Mouse (Mus musculus) thymus, adult 18-20 months (tissue): Measurements from ENCODE around the gene Odc1.
A peak's percentile ranks its signal among the peaks of the same experiment; 100 is the strongest.

Experiments used
- DNase-seq, 2 experiments: peaks; one replicate each; pipeline ENCODE4 v3.0.0; 2022; ENCODE audit warnings: mixed read lengths in 2 of 2

The Odc1 gene

DNA sequence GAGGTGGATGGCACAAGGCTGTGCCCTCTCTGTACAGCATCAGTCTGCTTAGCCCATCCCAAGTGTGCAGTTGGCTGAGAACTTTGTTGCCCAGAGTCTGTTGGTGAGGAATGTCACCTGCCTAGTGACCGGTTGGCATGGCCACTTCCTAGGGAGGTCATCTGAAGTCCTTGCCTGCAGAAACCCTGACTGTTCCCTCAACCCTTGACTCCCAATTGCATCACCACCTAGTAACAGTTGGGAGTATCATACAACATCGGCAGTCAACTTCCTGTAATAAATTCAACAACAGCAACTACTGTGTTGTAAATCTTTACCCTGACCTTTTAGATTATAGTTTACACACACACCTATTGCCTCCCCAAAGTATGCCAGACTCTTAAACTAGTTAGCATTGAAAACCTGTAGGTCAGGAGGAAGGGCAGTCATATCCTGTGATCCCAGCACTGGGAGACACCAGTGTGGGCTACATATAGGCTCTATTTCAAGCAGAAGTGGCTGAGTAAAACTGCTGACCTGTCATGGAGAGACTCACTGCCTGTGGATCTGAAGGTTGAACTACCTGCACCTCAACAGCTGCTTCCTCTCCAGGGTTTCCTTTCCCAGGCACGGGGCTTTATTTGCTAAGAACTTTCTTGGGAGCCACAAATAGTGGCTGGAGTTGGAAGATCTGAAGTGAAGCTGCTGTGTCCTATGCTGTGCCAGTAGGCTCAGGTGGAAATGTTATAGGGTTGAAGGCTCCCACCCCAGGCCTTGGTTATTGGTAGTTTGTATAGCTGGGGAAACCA is 6.8 kb downstream of the Odc1 start:
- DNase-seq = no peak

DNA sequence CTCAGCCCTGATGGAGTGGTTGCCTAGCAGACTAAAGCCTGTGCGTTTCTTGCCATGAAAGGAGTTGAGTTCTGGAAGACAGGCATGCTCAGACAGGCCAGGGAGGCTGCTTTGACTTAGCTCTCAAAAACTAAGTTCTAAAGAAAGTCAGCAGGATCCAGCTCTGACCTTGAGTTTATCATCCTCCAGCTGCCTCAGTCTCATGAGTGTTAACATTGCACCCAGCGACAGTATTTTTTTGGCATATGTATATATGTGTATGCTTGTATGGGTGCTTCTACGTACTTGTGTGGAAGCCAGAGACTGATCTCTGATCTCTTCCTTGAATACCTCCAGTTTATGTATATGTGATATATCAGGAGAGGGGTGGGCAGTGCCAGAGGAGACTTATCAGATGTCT is 7.8 kb downstream of the Odc1 start:
- DNase-seq = no peak

DNA sequence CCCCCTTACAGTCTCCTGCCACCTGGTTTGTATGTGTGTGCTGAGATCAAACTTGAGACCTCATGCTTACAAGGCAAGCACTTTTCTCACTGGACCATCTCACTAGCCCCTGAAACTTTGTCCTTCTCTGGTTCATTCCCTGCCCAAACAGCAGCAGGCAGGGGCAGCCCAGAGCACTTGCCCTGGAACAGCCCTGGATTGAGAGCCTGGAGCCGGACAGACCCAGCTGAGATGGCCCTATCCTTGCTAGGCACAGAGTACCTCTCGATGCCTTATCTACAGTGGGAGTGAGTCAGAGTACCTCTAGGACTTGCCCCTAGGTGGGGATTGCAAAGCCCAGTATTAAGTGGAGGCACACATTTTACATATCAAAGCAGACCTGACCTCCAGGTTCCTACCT is 8.4 kb downstream of the Odc1 start:
- no peak for DNase-seq

DNA sequence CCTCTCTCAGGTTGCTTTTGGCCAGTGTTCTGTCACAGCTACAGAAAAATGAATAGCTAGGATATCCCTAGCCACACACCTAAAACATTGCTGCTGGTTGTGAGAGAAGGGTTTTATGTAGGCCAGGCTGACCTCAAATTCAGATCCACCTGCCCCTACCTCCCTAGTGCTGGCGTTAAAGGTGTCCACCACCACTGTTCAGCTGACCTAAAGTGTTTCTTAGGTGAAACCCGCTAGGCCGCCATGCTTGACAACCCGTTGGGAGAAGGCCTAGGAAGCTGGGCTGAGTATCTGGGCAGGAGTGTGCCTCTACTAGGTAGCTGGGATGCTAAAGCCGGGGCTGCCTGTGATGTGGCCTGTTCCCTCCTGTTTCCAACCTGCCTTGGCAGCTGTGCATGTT is 9.0 kb downstream of the Odc1 start:
- DNase-seq = no peak

DNA sequence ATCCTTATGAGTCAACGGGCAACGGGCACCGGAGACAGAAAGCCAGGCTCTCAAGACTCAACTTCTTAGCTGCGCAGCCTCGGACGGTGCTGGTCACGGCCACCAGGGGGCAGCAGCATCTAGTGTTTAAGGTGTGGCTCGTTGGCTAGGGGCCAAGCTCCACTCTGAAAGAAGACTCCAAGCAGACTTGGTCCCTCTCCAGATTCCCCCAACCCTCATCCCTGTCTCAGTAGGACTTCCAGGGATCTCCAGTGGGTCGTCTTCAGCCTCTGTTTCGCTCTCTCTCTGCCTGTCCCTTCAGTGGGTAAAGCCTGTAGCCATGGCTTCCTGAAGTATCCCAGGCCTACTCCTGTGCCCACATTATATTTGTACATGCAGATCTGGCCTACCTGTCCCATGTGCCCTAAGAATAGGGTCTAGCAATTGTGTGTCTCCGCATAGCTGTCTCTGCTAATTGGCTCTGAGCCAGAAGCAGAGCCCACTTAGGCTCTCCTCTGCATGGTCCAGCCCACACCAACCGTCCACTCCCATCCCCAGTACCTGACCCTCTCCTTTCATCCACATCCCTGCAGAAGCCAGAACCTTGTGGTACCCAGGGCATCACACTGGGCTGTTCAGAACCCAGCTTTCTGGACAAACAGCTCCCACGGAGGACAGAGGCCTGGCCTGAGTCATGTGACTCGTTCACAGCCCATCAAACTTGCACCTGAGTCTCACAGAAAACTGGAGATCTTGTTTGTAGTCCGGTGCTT is 9.8 kb downstream of the Odc1 start:
- peak; percentile 68 to 69 for DNase-seq

DNA sequence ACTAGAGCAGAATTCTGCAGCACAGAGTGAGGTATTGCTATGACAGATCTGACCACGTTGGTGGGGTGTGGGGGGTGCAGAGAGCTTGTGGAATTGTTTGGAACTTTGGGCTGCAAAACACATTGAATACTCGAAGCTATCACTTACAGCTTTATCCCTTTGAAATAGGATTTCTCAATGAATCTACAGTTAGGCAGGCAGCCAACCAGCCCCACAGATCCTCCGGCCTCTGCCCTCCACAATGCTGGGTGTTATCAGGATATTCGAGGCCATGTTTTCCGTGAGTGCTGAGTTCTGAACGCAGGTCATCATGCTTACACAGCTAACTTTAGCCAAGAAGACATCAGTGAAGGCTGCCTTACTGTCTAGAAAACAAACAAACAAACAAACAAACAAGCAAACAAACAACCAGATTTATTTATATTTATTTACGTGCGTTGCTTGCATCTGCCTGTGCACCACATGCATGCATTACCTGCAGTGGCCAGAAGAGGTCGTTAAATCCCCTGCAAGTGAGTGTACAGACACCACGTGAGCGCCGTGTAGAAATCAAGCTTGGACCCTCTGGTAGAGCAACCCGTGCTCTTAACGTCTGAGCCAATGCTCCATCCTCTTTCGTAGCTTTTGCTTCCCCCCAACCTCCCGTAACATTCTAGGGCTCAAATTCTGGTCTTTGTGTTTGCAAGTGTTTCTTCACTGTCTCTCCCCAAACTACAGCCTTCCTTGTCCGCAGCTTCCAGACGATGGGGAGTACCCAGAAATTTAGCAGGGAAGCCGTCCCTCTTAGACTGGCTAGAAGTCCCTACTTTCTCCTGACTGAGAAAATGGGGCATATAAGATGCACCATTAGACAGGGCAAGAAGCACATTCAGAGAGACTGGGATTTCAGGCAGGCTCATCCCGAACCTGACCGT is 12.1 kb downstream of the Odc1 start:
- peak in 1 of 2 experiments; percentile 30 for DNase-seq

DNA sequence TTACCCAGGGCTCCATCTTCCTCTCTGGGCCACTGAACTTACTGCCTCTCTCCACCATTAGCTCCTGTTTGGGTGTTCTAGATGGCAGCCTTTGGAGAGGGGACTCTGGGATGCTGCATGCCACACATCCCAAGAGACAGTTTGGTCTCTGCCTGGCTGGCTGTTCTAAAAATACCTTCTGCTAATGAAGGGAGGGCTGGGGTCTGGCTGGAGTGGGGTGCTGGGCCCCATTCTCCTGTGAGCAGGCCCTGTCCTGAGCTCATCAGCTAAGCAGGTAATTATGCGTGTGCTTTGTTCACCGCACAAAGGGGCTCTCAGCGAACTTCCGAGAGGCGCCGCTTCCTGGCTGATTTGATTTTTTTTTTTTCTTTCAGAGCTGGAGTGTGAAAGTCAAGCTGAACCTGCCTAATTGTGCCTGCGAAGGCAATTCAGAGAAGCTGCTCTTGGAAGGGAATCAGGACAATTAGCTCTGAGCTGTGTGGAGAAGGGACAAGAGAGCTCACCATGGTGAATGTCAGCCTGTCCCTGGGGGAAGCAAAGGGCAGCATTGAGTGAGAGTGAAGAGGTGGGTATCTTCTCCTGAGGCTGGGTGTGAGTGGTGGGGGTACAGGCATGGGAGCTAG is 12.9 kb downstream of the Odc1 start:
- DNase-seq = no peak

DNA sequence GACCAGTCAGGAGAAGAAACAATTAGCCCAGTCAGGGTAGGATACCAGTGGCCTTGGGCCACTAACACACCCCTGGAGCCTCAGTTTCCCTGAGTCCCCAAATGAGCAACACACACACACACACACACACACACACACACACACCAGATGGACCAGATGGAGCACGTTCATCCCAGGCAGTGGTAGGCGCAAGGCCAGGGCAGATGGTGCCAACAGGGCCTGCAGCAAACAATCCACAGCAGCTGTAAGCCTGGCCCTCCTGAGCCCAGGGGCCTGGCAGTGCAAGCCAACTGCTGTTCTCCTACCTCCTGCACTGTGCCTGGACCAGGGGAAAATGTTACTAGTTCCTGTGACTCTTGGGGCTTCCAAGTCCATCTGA is 13.4 kb downstream of the Odc1 start:
- no peak for DNase-seq

DNA sequence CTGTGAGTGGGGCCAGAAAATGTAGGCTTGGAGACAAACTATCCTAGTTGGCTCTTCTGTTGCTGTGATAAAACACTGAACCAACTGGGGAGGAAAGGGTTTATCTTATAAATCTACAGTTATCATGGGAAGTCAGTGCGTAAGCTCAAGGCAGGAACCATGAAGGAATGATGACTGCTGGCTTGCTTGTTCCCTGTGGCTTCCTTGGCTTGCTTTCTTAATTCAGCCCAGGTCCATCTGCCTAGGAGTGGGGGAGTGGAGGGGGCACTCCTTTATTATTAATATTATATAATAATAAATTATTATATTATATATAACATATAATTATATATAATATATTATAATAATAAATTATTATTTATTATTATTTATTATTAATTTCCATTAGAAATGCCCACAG is 17.8 kb downstream of the Odc1 start:
- DNase-seq = no peak

DNA sequence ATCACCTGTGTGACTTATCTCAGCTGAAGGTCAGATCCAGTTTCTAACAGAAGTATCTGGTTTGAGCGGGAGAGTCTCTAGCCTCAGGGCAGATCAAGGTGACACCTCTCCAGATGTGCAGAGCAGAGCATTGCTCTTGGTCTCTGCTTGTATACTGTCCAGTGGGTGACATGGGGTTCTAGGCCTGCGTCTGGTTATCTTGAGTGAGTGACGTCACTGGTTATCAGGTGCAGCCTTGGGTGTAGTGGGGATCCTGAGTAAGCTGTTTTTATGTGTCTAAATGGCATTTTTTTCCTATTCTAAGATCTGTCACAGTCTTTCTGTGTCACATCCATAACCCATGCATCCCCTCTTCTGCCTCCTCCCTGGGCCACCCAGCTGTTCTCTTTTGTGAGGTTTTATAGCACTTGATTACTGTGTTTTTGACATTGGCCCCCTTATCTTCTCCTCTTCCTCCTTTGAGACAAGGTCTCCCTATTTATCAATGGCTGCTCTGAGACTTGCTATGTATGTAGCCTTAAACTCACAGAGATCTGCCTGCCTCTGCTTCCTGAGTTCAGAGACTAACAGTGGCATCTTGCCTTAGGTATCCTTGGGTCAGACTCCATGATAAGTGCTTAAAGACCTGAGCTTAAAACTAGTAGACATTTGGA is 20.9 kb downstream of the Odc1 start:
- no peak for DNase-seq

DNA sequence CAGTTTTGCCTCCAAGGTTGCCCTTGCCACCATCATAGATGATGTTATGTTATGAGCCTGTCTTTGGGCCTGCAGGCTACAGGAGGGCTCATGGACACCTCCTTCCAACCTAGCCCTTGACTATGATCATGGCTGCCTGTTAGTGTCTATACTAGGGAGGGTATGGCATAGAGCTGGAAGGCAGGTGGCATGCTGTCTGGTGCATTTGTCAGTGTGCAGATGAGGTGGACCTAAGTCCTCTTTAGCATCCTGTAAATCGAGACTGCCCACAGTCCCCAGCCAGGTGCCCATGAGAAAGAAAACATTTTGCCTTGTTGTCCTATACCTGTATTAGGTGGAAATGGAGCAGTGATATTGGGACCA is 21.4 kb downstream of the Odc1 start:
- no peak for DNase-seq

DNA sequence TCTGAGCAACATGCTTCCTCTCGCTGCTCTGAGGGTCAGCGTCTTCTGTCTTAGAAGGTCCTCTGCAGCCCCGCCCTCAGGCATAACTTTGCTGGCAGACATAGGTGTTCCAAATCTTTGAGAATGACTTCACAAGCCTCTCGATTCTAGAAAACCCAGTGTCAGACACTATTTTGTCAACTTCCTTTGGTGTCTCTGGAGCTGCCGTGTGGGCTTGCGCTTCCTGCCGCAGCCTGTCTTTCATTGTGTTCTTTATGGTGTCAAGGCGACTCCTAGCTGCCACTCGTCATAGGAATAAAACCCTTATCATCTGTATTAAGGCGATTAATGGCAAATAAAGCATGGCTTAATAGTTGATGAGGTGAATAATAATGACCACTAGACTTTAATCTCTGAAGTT is 24.0 kb downstream of the Odc1 start:
- no peak for DNase-seq

DNA sequence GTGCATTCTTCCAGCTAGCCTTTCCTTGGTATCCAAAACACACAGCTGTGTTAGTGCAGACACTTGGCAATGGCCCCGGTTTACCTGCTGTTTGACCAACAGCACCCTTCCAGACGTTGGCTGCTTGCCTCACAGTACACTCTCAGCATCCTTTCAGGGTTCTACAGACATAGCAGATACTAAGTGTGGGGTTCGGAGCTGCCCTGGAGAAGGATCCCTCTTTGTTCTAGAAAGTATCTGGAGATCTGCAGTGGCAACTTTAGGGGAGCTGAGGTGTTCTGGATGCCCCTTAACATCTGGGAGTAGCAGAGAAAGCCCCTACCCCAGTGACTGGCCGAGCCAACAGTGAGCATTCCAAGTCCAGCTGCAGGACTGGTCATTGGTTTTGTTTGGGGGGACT is 30.0 kb downstream of the Odc1 start:
- no peak for DNase-seq

DNA sequence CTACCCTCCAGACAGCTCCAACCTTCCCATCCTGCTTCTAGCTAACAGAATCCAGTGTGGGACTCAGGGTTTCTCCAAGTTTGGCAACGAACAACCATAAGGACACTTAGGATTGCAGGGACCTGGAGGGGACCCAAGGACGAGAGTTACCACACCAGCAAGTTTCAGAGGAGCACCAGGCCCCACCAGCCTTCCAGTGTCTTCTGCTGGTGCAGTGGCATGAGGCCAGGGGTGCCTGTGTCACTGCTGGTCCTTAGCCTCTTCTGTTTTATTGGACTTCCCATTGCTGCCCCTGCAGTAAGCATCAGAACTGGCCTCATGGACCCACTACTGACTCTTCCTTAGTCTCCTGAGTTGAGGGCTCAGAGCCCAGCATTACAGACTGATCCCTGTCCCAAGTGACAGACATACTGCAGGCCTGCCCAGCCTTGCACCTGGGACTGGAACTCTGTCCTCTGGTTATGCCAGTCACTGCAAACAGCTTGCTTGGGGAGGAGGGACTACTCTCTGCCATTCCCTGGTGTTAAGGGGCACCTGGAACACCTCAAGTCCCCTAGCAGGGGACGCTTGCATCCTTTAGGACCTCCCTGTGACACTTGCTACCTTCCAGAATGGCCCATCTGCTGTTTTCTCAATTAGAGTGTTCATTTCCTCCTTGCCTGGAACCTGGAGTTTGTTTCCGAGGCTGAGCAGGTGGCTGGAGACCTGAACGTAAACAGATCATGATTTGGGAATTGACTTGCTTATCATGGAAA is 30.7 kb downstream of the Odc1 start:
- no peak for DNase-seq

DNA sequence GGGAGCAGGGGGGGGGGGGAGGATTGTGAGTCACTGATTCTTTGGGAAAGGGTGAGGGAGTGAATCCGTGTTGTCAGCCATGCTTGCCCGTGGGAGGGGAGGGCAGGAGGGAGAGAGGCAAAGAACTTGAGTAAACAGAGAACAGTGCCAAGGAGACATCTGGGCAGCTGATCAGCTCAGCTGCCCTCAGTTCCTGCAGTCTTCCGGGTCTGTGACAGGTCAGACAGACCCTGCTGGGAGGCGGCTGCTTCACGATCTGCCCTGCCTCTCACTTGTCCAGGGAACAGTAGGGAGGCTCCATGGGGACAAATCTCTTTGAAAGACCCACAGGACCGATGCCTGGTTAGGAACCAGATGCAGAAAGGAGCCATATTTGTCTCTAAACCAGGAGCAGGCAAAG is 31.4 kb downstream of the Odc1 start:
- no peak for DNase-seq

DNA sequence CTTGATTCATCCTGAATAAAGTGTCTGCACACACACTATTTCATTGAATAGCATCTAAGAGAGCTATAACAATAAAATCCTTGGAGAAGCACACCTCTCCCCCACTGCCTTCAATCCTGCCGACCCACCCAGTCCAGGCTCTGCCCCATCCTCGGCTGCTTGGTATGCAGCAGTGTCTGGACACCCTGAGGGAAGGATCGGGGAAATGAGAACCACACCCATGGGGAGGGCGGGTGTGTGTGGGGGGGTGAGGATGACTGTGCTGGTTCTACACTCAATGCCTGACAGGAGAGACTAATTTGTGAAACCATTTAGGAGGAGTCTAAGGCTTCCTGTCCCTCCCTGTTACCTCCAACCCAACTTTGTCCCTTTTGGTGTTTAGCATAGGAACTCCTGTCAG is 34.0 kb downstream of the Odc1 start:
- DNase-seq = no peak

DNA sequence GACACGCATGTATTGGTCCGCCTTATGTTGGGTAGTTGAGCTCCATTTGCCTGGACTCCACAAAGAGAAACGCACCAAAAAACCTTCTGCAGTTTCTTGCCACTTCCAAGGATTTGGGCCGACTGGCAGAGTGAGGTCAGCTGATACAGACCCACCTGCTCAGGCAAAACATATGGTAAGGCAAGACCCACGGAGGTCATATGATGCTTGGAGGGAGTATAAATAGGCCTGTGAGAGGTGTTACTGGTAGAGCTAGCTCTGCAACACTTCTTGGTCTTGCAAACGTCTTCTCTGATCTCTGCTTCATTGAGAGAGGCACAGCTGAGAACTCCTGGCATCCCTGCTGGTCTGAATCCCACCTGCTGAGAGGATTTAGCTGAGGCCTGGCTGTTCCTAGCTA is 36.4 kb downstream of the Odc1 start:
- DNase-seq = no peak

DNA sequence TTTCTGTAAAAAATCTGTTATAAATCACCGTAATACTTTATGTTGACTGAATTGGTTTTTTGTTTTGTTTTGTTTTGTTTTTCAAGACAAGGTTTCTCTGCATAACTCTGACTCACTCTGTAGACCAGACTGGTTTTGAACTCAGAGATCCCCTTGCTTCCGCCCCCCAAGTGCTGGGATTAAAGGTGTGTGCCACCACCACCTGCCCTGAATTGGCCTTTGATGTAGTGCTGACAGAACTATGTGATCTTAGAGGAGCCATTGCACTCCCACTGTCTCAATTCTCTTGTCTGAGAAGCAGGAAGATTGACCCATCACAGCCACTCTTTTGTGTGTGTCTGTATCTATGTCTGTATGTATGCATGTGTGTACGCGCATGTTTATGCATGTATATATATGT is 37.8 kb downstream of the Odc1 start:
- no peak for DNase-seq

DNA sequence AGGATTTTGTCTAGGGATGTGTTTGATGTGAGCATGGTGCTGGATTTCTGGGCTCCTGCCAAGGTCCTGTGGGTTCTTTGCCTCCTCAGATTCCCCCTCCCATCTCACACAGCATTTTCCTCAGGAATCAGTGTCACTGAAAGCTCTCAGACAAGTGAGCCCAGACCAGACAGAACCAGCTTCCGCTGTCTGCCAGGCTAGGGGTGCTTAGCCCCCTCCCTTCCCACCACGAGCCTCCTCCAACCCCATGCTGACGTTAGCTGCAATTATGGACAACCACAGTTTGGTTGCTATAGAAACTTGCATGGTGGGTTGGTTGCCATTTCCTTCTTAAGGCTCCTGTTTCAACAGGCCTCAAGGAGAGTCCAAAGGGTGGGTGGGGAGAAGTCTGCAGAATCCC is 39.3 kb downstream of the Odc1 start:
- no peak for DNase-seq

DNA sequence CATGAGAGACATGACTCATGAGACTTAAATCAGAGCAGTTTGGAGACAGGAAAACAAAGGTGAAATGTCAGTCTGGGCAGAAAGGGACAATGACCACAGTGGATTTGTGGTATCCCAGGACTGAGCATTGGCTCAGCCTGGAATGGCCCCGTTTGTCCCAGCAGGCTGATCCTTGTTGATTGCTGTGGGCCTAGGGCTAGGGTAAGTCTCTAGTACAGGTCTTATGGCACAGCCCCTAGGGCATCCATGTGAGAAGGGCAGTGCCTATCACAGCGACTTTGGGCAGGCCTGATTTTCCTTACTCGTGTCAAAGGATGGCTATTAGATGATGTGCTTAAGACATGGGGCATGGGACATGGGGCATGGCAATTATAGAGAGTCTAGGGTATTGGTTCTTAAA is 41.4 kb downstream of the Odc1 start:
- no peak for DNase-seq

DNA sequence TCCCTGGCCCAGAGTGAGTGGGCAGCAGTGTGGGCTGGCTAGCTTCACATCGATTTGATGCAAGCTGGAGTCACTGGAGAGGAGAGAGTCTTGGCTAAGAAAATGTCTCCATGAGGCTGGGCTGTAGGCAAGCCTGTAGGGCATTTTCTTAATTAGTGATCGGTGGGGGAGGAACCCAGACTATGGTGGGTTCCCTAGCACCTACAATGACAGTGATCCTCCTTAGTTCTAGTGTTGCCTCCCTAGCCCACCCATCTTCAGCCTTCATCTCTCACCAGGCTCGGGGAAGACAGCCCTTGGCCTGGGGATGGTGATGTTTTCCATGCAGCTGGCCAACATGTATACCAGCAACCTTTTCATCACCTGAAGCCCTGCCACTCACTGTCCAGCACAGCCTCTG is 43.8 kb downstream of the Odc1 start:
- no peak for DNase-seq
